Mouse (Mus musculus): ENCODE data around the gene Jak1. TPM values are rescaled to one million over a fixed set of nuclear protein-coding genes. Genes with fewer than 3 reads are reported as not detected.

The Jak1 gene
- polyA plus RNA-seq, 1 experiment from 2014 or later = 80.0 TPM

GRCm38 (mm10) chr4:101165776-101166175, 99.3 kb downstream of the Jak1 start:
- H3K4me3 ChIP-seq (ENCODE audit: low read depth, low read length) = no peak overlapping the region
- DNase-seq (ENCODE audit: low spot score) = no peak
- no peak for ATAC-seq (replicated peaks; ENCODE audit: low FRiP score)
- no peak overlapping the region for H3K4me2 ChIP-seq
- peaks cover 14% of the 10 kb centered on the region; the same call in 1 of the 2 replicates for H3K36me3 ChIP-seq (ENCODE audit: control insufficient read depth, insufficient read depth, low read length)
- no peak overlapping the region for H3K9ac ChIP-seq (ENCODE audit: low read depth, low read length)
- H3K4me1 ChIP-seq (replicated peaks; ENCODE audit: control insufficient read depth, insufficient read depth, low read length) = no peaks in the 10 kb centered on the region; the same call in 1 of the 2 replicates
- H3K27me3 ChIP-seq (replicated peaks; ENCODE audit: control insufficient read depth, insufficient read depth, low read length) = no peaks in the 10 kb centered on the region
- H3K9me3 ChIP-seq (ENCODE audit: control insufficient read depth, low read length) = no peaks in the 10 kb centered on the region
- WGBS = 78% methylated on average over 4 of the region's 4 CpGs
- H3K27ac ChIP-seq (ENCODE audit: low read depth, low read length) = no peak overlapping the region

GRCm38 (mm10) chr4:101164673-101165072, 100.4 kb downstream of the Jak1 start:
- no peaks in the 10 kb centered on the region for H3K27me3 ChIP-seq (replicated peaks; ENCODE audit: control insufficient read depth, insufficient read depth, low read length)
- H3K9me3 ChIP-seq (ENCODE audit: control insufficient read depth, low read length) = no peaks in the 10 kb centered on the region
- no peak overlapping the region for H3K4me3 ChIP-seq (ENCODE audit: low read depth, low read length)
- no peak overlapping the region for H3K9ac ChIP-seq (ENCODE audit: low read depth, low read length)
- WGBS = 94% methylated on average over 2 of the region's 2 CpGs
- ATAC-seq (replicated peaks; ENCODE audit: low FRiP score) = no peak
- H3K4me1 ChIP-seq (replicated peaks; ENCODE audit: control insufficient read depth, insufficient read depth, low read length) = no peaks in the 10 kb centered on the region; the same call in 1 of the 2 replicates
- H3K4me2 ChIP-seq = no peak overlapping the region
- H3K27ac ChIP-seq (ENCODE audit: low read depth, low read length) = no peak overlapping the region
- H3K36me3 ChIP-seq (ENCODE audit: control insufficient read depth, insufficient read depth, low read length) = peaks cover 9% of the 10 kb centered on the region; the same call in 1 of the 2 replicates
- DNase-seq (ENCODE audit: low spot score) = no peak

- ATAC-seq (replicated peaks; ENCODE audit: low FRiP score) (no peak), DNase-seq (ENCODE audit: low spot score) (no peak)
- Histone ChIP-seq H3K4me1 (replicated peaks; ENCODE audit: control insufficient read depth, insufficient read depth, low read length) (no peaks in the 10 kb centered on the region; the same call in 1 of the 2 replicates), H3K4me3 (ENCODE audit: low read depth, low read length) (no peak overlapping the region), H3K36me3 (ENCODE audit: control insufficient read depth, insufficient read depth, low read length) (peaks cover 10% of the 10 kb centered on the region; the same call in 1 of the 2 replicates), H3K9ac (ENCODE audit: low read depth, low read length) (no peak overlapping the region), H3K27ac (ENCODE audit: low read depth, low read length) (no peak overlapping the region), H3K9me3 (ENCODE audit: control insufficient read depth, low read length) (no peaks in the 10 kb centered on the region), H3K27me3 (replicated peaks; ENCODE audit: control insufficient read depth, insufficient read depth, low read length) (no peaks in the 10 kb centered on the region), H3K4me2 (no peak overlapping the region)
- WGBS = 81% methylated on average over 2 of the region's 2 CpGs
Measured at GRCm38 (mm10) chr4:101164189-101164588, 100.9 kb downstream of the Jak1 start.

GRCm38 (mm10) chr4:101160821-101161220, 104.3 kb downstream of the Jak1 start:
- ATAC-seq (replicated peaks; ENCODE audit: low FRiP score) (no peak), DNase-seq (ENCODE audit: low spot score) (no peak)
- no peaks in the 10 kb centered on the region for H3K27me3 ChIP-seq (replicated peaks; ENCODE audit: control insufficient read depth, insufficient read depth, low read length)
- no peak overlapping the region for H3K9ac ChIP-seq (ENCODE audit: low read depth, low read length)
- peaks cover 4% of the 10 kb centered on the region for H3K4me1 ChIP-seq (replicated peaks; ENCODE audit: control insufficient read depth, insufficient read depth, low read length)
- WGBS = 73% methylated on average over 1 of the region's 1 CpGs
- no peaks in the 10 kb centered on the region for H3K9me3 ChIP-seq (ENCODE audit: control insufficient read depth, low read length)
- H3K27ac ChIP-seq (ENCODE audit: low read depth, low read length) = no peak overlapping the region
- no peak overlapping the region for H3K4me3 ChIP-seq (ENCODE audit: low read depth, low read length)
- H3K4me2 ChIP-seq = no peak overlapping the region
- peaks cover 19% of the 10 kb centered on the region for H3K36me3 ChIP-seq (ENCODE audit: control insufficient read depth, insufficient read depth, low read length)

GRCm38 (mm10) chr4:101159191-101159764, 105.8 kb downstream of the Jak1 start:
- Histone ChIP-seq H3K27me3 (replicated peaks; ENCODE audit: control insufficient read depth, insufficient read depth, low read length) (no peaks in the 10 kb centered on the region), H3K4me2 (no peak overlapping the region), H3K9ac (ENCODE audit: low read depth, low read length) (no peak overlapping the region), H3K36me3 (ENCODE audit: control insufficient read depth, insufficient read depth, low read length) (peaks cover 22% of the 10 kb centered on the region), H3K4me3 (ENCODE audit: low read depth, low read length) (no peak overlapping the region), H3K27ac (ENCODE audit: low read depth, low read length) (no peak overlapping the region), H3K4me1 (replicated peaks; ENCODE audit: control insufficient read depth, insufficient read depth, low read length) (peaks cover 6% of the 10 kb centered on the region), H3K9me3 (ENCODE audit: control insufficient read depth, low read length) (no peaks in the 10 kb centered on the region)
- 80% methylated on average over 12 of the region's 12 CpGs for WGBS
- DNase-seq (ENCODE audit: low spot score) (no peak), ATAC-seq (replicated peaks; ENCODE audit: low FRiP score) (no peak)

- Histone ChIP-seq H3K9me3 (ENCODE audit: control insufficient read depth, low read length) (no peaks in the 10 kb centered on the region), H3K27ac (ENCODE audit: low read depth, low read length) (no peak overlapping the region), H3K9ac (ENCODE audit: low read depth, low read length) (no peak overlapping the region), H3K4me2 (no peak overlapping the region), H3K27me3 (replicated peaks; ENCODE audit: control insufficient read depth, insufficient read depth, low read length) (no peaks in the 10 kb centered on the region), H3K4me1 (replicated peaks; ENCODE audit: control insufficient read depth, insufficient read depth, low read length) (peaks cover 6% of the 10 kb centered on the region), H3K36me3 (ENCODE audit: control insufficient read depth, insufficient read depth, low read length) (peaks cover 18% of the 10 kb centered on the region), H3K4me3 (ENCODE audit: low read depth, low read length) (no peak overlapping the region)
- 81% methylated on average over 6 of the region's 6 CpGs for WGBS
- no peak for ATAC-seq (replicated peaks; ENCODE audit: low FRiP score)
- DNase-seq (ENCODE audit: low spot score) = no peak
Measured at GRCm38 (mm10) chr4:101158282-101158681, 106.8 kb downstream of the Jak1 start.

- no peak for ATAC-seq (replicated peaks; ENCODE audit: low FRiP score)
- H3K9me3 ChIP-seq (ENCODE audit: control insufficient read depth, low read length) = no peaks in the 10 kb centered on the region
- no peak overlapping the region for H3K9ac ChIP-seq (ENCODE audit: low read depth, low read length)
- peaks cover 6% of the 10 kb centered on the region for H3K4me1 ChIP-seq (replicated peaks; ENCODE audit: control insufficient read depth, insufficient read depth, low read length)
- H3K4me3 ChIP-seq (ENCODE audit: low read depth, low read length) = no peak overlapping the region
- H3K36me3 ChIP-seq (ENCODE audit: control insufficient read depth, insufficient read depth, low read length) = peaks cover 21% of the 10 kb centered on the region
- H3K27ac ChIP-seq (ENCODE audit: low read depth, low read length) = no peak overlapping the region
- 91% methylated on average over 5 of the region's 5 CpGs for WGBS
- no peaks in the 10 kb centered on the region for H3K27me3 ChIP-seq (replicated peaks; ENCODE audit: control insufficient read depth, insufficient read depth, low read length)
- DNase-seq (ENCODE audit: low spot score) = no peak
- no peak overlapping the region for H3K4me2 ChIP-seq
Measured at GRCm38 (mm10) chr4:101157476-101157875, 107.6 kb downstream of the Jak1 start.

- H3K27ac ChIP-seq (ENCODE audit: low read depth, low read length) = no peak overlapping the region
Measured at GRCm38 (mm10) chr4:101155541-101155940, 109.5 kb downstream of the Jak1 start.

More at GRCm38 (mm10) chr4:101155541-101155940, 109.5 kb downstream of the Jak1 start:
- DNase-seq (ENCODE audit: low spot score) (no peak), ATAC-seq (replicated peaks; ENCODE audit: low FRiP score) (peak; percentile 89)
- Histone ChIP-seq H3K9me3 (ENCODE audit: control insufficient read depth, low read length) (no peaks in the 10 kb centered on the region), H3K4me3 (ENCODE audit: low read depth, low read length) (no peak overlapping the region), H3K4me1 (replicated peaks; ENCODE audit: control insufficient read depth, insufficient read depth, low read length) (peaks cover 6% of the 10 kb centered on the region), H3K36me3 (ENCODE audit: control insufficient read depth, insufficient read depth, low read length) (peaks cover 21% of the 10 kb centered on the region), H3K9ac (ENCODE audit: low read depth, low read length) (no peak overlapping the region), H3K4me2 (no peak overlapping the region), H3K27me3 (replicated peaks; ENCODE audit: control insufficient read depth, insufficient read depth, low read length) (no peaks in the 10 kb centered on the region)
- WGBS = 51% methylated on average over 4 of the region's 4 CpGs
